Mouse (Mus musculus): ENCODE results near the gene Crcp. TPM values are rescaled to one million over a fixed set of nuclear protein-coding genes. Genes with fewer than 3 reads are reported as not detected.
"Not testable (repeated sequence)": the region's sequence is repeated elsewhere in the genome, so short reads cannot be mapped to it uniquely, and the experiment has no call there.

Gene Crcp
- total RNA-seq, 2 experiments from 2014 or later: 14.2 to 14.4 TPM

DNA sequence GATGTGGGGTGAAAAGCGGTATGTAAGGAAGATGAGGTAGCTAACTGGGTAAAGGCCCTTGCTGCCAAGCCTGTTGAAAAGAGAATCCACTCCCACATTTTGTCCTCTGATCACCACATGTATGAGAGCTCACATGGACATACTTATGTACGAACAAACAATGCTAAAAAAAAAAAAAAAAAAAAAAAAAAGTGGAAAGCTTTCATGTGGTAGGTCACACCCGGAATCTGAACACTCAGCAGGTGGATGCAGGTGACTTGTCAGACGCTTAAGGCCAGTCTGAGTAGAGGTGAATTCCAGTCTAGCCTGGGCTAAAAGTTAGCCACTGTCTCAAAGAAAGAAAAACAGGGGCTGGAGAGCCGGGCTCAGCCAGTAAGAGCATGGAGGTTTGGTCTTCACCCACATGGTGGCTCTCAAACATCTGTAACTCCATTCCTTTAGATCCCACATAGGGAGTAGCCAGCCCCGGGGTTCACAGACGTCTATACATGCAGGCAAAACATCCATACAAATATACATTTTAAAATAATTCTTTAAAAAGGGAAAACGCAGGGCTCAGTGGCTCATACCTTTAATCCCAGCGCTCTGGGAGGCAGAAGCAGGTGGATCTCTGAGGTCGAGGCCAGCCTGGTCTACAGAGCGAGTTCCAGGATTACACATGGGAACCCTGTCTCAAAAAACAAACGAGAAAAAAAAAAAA is 5.9 kb upstream of the Crcp start:
- no peak for DNase-seq
- intact Hi-C loops (cut with DNase I): loop anchor here (1.0 to 2.0 kb wide), 3 partner anchors 15 to 140 kb away; no protein-coding TSS in a partner anchor

DNA sequence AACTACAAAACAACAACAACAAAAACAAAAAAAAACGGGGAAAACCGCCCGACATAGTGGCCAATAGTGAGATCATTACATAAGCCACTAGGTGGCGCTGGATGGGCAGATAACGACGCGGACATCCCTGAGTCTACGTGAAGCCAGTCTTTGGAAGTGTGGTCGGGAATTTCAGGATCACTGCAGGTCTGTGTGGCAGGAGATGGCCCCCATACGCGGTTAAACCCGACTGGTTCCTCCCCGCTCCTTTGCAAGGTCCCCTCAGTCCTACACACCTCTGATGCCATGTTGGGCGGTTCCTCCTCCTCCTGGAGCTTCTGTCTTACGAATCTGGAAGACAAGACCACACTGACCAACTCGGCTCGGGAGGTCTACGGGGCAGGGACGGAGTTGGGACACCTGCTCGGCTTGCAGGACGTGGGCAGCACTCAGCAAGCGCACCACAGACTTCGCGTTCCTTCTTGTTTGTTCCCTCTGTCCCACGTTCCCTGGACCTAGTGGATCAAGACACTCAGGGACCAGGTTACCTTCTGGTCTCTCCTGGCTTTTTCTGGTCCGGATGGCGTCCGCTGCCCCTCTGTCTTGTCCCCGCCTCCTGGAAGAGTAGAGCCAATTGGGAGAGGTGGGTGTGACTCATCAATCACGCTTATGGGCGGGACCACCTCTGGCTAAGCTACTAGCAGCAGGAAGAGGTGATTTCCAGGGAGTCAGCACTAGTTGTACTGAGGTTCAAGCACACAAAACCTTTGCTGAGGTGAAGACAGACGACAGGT is 5.1 kb upstream of the Crcp start:
- DNase-seq: peak; percentile 81
- intact Hi-C loops (cut with DNase I): loop anchor here (1.0 to 2.0 kb wide), 3 partner anchors 14 to 139 kb away; no protein-coding TSS in a partner anchor

GRCm38 (mm10) chr5:130027134-130027533 is 2.0 kb upstream of the Crcp start:
- intact Hi-C loops (cut with DNase I): loop anchor here (5.0 kb wide), 2 partner anchors 50 to 195 kb away; no protein-coding TSS in a partner anchor
- no peak for DNase-seq

GRCm38 (mm10) chr5:130027696-130028095 is 1.4 kb upstream of the Crcp start:
- no peak for DNase-seq
- intact Hi-C loops (cut with DNase I): loop anchor here (5.0 kb wide), 2 partner anchors 50 to 195 kb away; no protein-coding TSS in a partner anchor

DNA sequence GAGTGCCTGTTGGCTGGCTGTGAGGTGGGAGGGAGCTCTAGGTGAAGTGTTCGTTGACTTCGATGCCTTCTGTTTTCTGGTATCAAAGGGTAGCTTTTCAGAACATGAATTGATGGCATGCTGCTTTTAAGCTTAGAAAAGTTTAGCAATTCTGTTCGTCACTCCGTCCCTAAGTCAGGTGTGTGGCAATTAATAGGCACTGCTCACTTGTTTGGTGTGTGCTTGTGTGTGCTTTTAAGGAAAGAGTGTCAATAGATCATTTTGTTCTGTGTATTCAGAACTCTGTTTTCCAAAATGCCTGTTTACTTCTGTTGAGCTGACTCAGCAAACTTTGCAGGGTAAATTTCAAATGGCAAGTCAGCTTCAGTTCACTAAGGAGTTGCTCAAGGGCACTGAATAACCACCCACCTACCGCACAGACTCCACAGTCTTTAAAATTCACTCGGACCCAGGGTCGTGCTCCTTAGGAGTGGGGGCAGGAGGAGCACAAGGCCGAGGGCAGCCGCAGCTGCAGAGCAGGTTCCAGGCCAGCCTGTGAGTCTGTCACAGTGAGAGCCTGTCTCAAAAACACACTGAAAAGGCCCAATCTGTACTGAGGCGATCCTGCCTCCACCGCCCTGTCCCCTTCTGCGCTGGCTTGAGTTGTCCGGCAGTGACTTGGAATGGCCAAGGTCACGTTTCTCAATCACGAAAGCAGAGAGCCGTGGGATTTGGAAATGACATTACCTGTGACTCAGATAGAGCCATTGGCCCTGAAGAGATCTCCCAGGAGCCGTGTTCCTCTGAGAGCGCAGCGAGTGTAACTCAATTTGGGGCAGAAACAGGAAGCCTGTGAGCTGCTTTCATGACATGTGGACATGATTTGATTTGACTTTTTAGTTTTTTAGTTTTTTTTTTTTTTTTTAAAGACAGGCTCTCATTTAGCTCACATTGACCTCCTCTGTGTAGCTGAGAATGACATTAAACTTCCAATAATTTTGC is 2.6 kb downstream of the Crcp start:
- intact Hi-C loops (cut with DNase I): no loop called here
- no peak for DNase-seq

GRCm38 (mm10) chr5:130033869-130034268 is 4.8 kb downstream of the Crcp start:
- no peak for DNase-seq
- intact Hi-C loops (cut with DNase I): loop anchor here (2.0 kb wide), 1 partner anchor 31 kb away; the partner anchor contains the start of gene Gusb

- DNase-seq; intact Hi-C loops (cut with DNase I): not testable (repeated sequence)
These were observed 7.2 kb downstream of the Crcp start for GRCm38 (mm10) chr5:130036300-130036699.

DNA sequence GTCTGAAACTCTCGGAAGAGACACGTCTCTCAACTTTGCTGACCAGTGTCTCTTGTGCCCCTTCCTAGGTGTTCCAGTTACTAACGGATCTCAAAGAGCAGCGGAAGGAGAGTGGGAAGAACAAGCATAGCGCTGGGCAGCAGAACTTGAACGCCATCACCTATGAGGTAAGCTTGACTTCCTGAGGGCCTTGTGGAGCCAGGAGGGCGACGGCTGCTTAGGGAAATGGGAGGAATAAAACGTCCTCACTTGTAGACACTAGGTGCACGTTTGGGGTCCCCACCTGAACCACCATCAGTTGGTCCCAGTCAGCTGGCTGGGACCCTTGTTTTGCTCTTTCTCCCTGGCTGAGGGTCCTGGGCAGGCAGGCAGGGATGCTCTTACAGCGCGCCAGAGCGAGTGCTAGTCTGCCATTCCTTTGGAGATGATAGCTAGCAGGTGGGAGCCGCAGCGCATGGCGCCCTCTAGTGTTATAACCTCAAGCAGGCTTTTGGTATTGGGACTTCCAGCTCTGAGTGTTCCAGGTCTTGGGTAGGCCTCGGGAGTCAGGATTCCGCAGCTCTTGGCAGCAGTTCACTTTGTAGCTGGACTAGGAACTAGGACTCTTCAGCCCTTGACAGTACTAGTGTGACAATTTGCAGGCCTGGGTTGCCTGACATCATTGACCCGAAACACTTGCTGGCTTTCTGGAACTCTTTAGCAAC is 8.8 kb downstream of the Crcp start:
- intact Hi-C loops (cut with DNase I): loop anchor here (1.0 kb wide), 2 partner anchors 15 to 39 kb away; no protein-coding TSS in a partner anchor
- DNase-seq: peak; percentile 67 to 71

- intact Hi-C loops (cut with DNase I): loop anchor here (5.0 kb wide), 1 partner anchor 37 kb away; no protein-coding TSS in a partner anchor
- no peak for DNase-seq
These were observed 11.7 kb downstream of the Crcp start for GRCm38 (mm10) chr5:130040797-130041196.

- no peak for DNase-seq
- intact Hi-C loops (cut with DNase I): loop anchor here (5.0 kb wide), 1 partner anchor 36 kb away; no protein-coding TSS in a partner anchor
These were observed 12.2 kb downstream of the Crcp start for GRCm38 (mm10) chr5:130041262-130041661.

DNA sequence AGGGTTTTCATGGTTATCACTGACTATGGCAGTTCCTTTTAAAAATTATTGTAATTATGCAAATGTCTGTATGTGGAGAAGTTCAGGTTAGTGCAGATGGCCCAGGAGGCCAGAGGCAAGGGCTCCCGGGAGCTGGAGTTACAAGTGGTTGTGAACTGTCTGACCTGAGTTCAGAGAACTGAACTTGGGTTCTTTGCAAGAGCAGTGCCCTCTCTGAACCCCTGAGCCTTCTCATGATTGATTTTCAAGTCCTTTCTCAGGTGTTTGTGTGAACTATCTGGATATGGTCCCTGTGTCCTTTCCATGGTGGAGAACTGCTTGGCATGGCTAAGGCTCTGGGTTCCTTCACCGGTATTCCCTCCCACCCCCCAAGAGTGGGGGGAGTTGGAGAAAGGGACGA is 14.7 kb downstream of the Crcp start:
- DNase-seq: no peak
- intact Hi-C loops (cut with DNase I): loop anchor here (1.0 to 5.0 kb wide), 2 partner anchors 34 to 96 kb away; no protein-coding TSS in a partner anchor

- intact Hi-C loops (cut with DNase I): loop anchor here (1.0 to 5.0 kb wide), 2 partner anchors 33 to 95 kb away; no protein-coding TSS in a partner anchor
- peak; percentile 59 to 64 for DNase-seq
These were observed 15.2 kb downstream of the Crcp start for GRCm38 (mm10) chr5:130044201-130044695.

DNA sequence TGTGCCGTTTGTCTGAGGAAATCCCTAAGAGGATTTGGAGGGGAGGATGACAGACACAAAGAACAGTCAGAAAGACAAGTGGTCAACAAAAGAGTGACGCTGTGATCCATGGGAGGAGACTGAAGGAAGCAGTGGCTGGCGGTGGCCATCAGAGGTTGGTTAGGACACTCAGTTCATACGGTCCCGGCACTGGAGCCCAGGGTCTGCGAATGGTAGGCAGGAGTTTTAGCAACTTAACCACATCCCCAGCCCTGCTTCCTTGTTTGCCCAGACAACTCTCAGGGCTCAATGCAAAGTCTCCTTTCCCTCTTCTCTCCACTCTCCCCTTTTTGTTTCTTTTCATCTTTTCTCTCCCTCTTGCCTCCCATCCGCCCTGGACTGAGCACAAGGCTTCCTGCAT is 17.0 kb downstream of the Crcp start:
- no peak for DNase-seq
- intact Hi-C loops (cut with DNase I): no loop called here

- no peak for DNase-seq
- intact Hi-C loops (cut with DNase I): no loop called here
These were observed 17.5 kb downstream of the Crcp start for GRCm38 (mm10) chr5:130046589-130046988.

DNA sequence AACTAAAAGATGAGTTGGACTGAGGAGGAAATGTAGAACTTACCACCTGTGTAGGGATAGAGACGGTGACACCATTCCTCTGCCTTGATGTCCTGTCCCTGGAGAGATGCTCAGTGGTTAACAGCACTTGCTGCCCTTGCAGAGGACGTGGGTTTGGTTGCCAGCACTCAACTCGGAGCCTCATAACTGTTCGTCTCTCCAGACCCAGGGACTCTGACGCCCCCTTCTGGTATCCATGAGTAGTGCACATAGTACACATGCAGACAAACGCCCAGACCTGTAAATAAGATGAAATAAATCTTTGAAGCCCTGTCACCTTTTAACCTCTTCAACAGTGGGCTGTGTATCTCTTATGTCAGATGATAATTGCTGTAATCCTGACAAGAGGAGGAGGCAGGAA is 17.9 kb downstream of the Crcp start:
- intact Hi-C loops (cut with DNase I): no loop called here
- DNase-seq: no peak

GRCm38 (mm10) chr5:130048786-130049520 is 19.9 kb downstream of the Crcp start:
- intact Hi-C loops (cut with DNase I): no loop called here
- peak in 1 of 2 experiments; percentile 63 for DNase-seq

DNA sequence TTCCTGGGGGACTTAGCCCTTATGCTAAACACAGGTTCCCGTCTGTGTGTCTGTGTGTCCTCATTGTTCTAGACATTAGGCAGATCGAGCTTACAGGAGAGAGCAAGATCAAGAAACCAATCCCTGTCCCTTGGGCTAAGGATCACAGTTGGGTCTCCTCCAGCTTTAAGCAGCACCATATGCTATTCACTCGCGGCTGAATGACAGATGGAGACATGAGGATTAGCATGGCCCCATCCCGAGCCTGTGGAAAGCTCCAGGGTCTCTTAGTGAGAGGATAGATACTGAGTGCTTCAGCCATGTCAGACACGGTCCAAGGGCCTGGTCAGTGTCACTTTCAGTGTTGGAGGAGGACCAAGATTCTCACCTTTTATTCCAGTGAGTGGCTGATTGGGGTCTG is 21.3 kb downstream of the Crcp start:
- no peak for DNase-seq
- intact Hi-C loops (cut with DNase I): no loop called here

DNA sequence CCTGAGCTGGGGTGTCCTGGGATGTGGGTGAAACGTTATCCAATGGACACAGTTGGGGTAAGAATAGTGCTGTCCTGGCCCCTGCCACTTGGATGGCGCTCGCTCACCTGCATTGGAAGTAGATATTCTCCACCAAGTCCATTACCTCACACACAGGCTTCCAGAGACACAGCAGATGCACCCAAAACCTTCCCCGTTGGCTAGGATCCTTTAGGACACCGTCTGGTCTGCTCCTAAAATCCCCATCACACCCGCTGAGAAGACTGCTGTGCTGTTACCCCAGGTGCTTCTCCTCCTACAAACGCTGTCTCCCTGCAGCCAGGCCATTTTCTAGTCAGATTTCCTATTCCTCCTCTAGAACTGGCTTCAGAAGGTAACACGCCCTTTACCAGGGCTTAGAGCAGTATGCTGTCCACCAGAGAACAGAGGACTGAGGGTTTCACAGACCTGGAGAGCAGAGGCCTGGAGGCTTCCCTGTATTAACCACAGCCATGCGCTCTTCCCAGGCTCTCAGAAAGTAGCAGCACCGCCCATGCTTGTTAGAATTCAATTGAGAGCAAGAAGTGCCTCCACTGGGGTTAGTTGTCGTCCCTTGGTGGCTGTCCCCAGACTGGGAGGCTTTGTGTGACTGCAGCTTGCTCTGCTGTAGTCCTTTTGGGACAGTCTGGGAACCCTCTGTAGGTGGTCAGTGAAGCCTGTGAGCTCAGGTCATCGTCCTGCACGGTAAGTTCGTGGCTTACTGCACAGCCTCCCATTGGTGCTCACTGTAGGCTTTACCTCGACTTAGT is 22.2 kb downstream of the Crcp start:
- DNase-seq: no peak
- intact Hi-C loops (cut with DNase I): no loop called here

Data from heart, postnatal 36 days (tissue).